ENCODE assay signal across 8 mouse cellular contexts in genomic region chr6:99904044-99904443, GRCm38 (mm10).
DNase-seq lines count a peak whose midpoint lies in the region; ATAC-seq and TF ChIP-seq lines count a peak whose summit lies in the region.
"Not testable (repeated sequence)": the region's sequence is repeated elsewhere in the genome, so short reads cannot be mapped to it uniquely, and the experiment has no call there.

No protein-coding gene starts in this region.

- TF ChIP-seq POLR2A in ES-Bruce4 (IDR thresholded peaks at IDR 0.05; ENCODE audit: insufficient read depth, low read length); limb, embryonic 14.5 days (IDR thresholded peaks at IDR 0.05; ENCODE audit: borderline replicate concordance, extremely low read depth, insufficient read depth, insufficient read length): not testable (repeated sequence)

- not testable (repeated sequence) for H3K4me1 ChIP-seq in ES-Bruce4 (ENCODE audit: control insufficient read depth, insufficient read depth, low read length); forebrain, embryonic 14.5 days (ENCODE audit: control insufficient read depth, insufficient read depth, low read length); limb, embryonic 14.5 days (ENCODE audit: control insufficient read depth, insufficient read depth, low read length); neural tube, embryonic 11.5 days (ENCODE audit: control insufficient read depth, insufficient read depth, low read length)
- peaks cover 16% of the 10 kb centered on the region; the same call in 1 of the 2 replicates for H3K4me1 ChIP-seq in heart, postnatal 0 days (ENCODE audit: control insufficient read depth, insufficient read depth)

- not testable (repeated sequence) for H3K4me3 ChIP-seq in ES-Bruce4 (ENCODE audit: low read depth, low read length); forebrain, embryonic 14.5 days (ENCODE audit: low read depth, low read length); heart, postnatal 0 days (ENCODE audit: low read depth, low read length); limb, embryonic 14.5 days (replicated peaks; ENCODE audit: low read length); neural tube, embryonic 11.5 days (ENCODE audit: low read depth, low read length)

- H3K4me2 ChIP-seq in forebrain, embryonic 14.5 days (ENCODE audit: low read length); heart, postnatal 0 days (ENCODE audit: low read depth, low read length); limb, embryonic 14.5 days (replicated peaks; ENCODE audit: low read depth, low read length, severe bottlenecking); neural tube, embryonic 11.5 days (ENCODE audit: low read depth): not testable (repeated sequence)

- H3K9ac ChIP-seq in ES-Bruce4 (ENCODE audit: low read depth, poor library complexity, severe bottlenecking); forebrain, embryonic 14.5 days (ENCODE audit: low read length); heart, postnatal 0 days (replicated peaks; ENCODE audit: low read depth, low read length); limb, embryonic 14.5 days (ENCODE audit: low read depth, low read length, severe bottlenecking); neural tube, embryonic 11.5 days (ENCODE audit: low read length): not testable (repeated sequence)

- H3K27me3 ChIP-seq in ES-Bruce4 (ENCODE audit: control insufficient read depth, insufficient read depth, low read length, poor library complexity, severe bottlenecking); forebrain, embryonic 14.5 days (replicated peaks; ENCODE audit: control insufficient read depth, insufficient read depth, low read length); limb, embryonic 14.5 days (ENCODE audit: control insufficient read depth, insufficient read depth, low read length); neural tube, embryonic 11.5 days (ENCODE audit: control insufficient read depth, insufficient read depth, low read length): not testable (repeated sequence)
- peaks cover 10% of the 10 kb centered on the region; the same call in 1 of the 2 replicates for H3K27me3 ChIP-seq in heart, postnatal 0 days (ENCODE audit: control insufficient read depth, insufficient read depth, low read length)

- ATAC-seq in forebrain, embryonic 14.5 days; heart, postnatal 0 days (ENCODE audit: insufficient read depth, low read depth); limb, embryonic 14.5 days (ENCODE audit: low FRiP score, low read depth); neural tube, embryonic 11.5 days (ENCODE audit: insufficient read depth, low FRiP score, low TSS enrichment): not testable (repeated sequence)

- not testable (repeated sequence) for TF ChIP-seq EP300 in ES-Bruce4 (IDR thresholded peaks at IDR 0.05; ENCODE audit: insufficient read depth, low read depth, low read length); heart, postnatal 0 days (IDR thresholded peaks at IDR 0.05; ENCODE audit: low read depth)

- not testable (repeated sequence) for H3K36me3 ChIP-seq in ES-Bruce4 (ENCODE audit: control insufficient read depth, insufficient read depth, low read length, poor library complexity, severe bottlenecking); forebrain, embryonic 14.5 days (ENCODE audit: control insufficient read depth, insufficient read depth, low read length); heart, postnatal 0 days (replicated peaks; ENCODE audit: control insufficient read depth, insufficient read depth, low read length); limb, embryonic 14.5 days (ENCODE audit: control insufficient read depth, insufficient read depth, low read length); neural tube, embryonic 11.5 days (ENCODE audit: control insufficient read depth, insufficient read depth, low read length)

- H3K27ac ChIP-seq in ES-Bruce4 (ENCODE audit: insufficient read depth, low read length); forebrain, embryonic 14.5 days (ENCODE audit: low read depth, low read length); heart, postnatal 0 days (ENCODE audit: low read depth); limb, embryonic 14.5 days (replicated peaks; ENCODE audit: low read depth, low read length); neural tube, embryonic 11.5 days (ENCODE audit: low read depth, low read length): not testable (repeated sequence)

- TF ChIP-seq CTCF in ES-Bruce4 (IDR thresholded peaks at IDR 0.05; ENCODE audit: low read depth, low read length), result peak; percentile 39
- peak; percentile 75 for TF ChIP-seq CTCF in heart, postnatal 0 days (IDR thresholded peaks at IDR 0.05; ENCODE audit: low read depth)

- peak; percentile 54 for DNase-seq in brain, embryonic 18.5 days (ENCODE audit: low read depth, low spot score)
- peak; percentile 85 for DNase-seq in forebrain, embryonic 14.5 days (ENCODE audit: low spot score)
- DNase-seq in heart, postnatal 0 days (ENCODE audit: low spot score), result peak; percentile 52
- DNase-seq in kidney, postnatal 4 days, result peak; percentile 80 to 81
- peak; percentile 74 for DNase-seq in limb, embryonic 14.5 days (ENCODE audit: low spot score)
- DNase-seq in neural tube, embryonic 11.5 days (ENCODE audit: low spot score), result peak; percentile 53
- peak; percentile 38 for DNase-seq in telencephalon, adult 2 months (ENCODE audit: low read depth, low spot score)

- H3K9me3 ChIP-seq in ES-Bruce4 (replicated peaks; ENCODE audit: control insufficient read depth, insufficient read depth, low read length, poor library complexity, severe bottlenecking); forebrain, embryonic 14.5 days (replicated peaks; ENCODE audit: control insufficient read depth, low read length); heart, postnatal 0 days (replicated peaks; ENCODE audit: control insufficient read depth, low read length); limb, embryonic 14.5 days (ENCODE audit: control insufficient read depth, low read length); neural tube, embryonic 11.5 days (ENCODE audit: control insufficient read depth, low read length): not testable (repeated sequence)
